Mouse (Mus musculus) subcutaneous adipose tissue, adult 2 months (tissue): ENCODE data around the gene Slc22a13. TPM values are rescaled to one million over a fixed set of nuclear protein-coding genes. Genes with fewer than 3 reads are reported as not detected.

ENCODE experiments used
- polyA plus RNA-seq: library from polyadenylated mRNA; depleted of rRNA; stranded (reverse); fragments of >200 nt; gene quantifications from 2 replicates; pipeline ENCODE4 v1.2.3, GENCODE M21; 2012; ENCODE audit warnings: low replicate concordance; rRNA removed

Slc22a13 gene
- polyA plus RNA-seq: 0.14 TPM in 1 of 2 replicates, not detected in the other

GRCm38 (mm10) chr9:119208998-119209397, at the start of gene Slc22a13:
TSS of gene Slc22a13 (minus strand) at chr9:119209098.

DNA sequence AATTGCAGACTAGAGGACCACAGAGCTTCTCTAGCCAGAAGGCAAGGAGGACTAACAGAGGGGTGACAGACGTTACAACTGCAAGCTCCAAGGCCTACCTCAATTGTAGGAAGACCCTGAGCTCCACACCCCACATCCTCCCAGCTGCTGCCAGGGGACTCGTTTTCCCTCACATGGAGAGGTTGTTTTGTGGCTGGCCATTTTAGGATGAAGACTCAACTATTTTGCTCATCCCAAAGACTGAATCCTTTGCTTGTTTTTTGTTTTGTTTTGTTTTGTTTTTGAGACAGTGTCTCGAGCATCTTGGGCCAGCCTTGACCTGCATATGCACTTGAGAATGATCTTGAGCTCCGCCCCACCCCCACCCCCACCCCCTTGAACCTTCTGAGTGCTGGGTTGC, 50.0 kb downstream of the Slc22a13 start, which contains the start of gene Gm47289:
Gene Gm47289 (plus strand): TSS at position 301 of the 400 bp plus-strand sequence.

DNA sequence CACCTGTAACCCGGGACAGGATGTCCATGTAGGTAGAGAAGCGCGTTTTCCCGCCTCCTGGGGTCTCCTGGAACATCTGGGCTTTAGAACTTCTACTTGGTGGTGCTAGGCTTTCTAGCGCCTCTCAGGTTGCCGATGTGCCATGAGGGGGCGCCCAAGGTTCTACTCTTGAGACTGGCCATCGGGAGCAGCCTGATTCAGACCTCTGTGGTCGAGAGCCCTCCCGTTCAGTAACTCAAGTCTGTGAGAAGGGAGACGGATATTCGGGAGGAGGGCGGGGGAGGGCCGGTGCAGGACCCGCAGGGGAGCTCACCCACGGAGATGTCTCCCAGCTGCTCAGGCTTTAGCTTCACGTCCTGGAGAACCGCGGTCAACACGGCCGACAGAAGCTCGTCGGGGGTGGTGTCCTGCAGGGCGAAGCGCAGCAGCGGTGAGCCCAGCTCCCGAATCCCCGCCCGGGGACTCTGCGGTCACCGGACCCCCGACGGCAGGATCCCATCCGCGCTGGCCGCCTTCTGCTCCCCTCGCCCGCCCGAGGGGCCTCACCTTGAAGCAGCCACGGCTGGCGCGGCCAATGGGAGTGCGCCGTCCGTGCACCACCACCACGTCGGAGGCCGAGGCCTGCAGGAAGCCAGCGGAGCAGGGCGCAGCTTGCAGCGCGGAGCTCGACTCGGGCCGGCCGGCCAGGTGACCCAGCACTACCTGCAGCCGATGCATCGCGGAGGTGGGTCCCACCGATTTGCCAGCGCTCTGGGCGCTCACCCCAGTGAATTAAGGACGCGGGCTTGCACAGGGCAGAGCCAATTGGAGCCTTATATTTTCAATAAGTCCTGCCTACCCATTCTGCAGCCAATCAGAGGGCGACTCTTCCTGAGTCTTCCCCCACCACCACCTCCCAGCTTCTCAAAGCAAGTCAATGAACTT, 52.4 kb downstream of the Slc22a13 start, which contains the start of gene Acaa1b:
Gene Acaa1b (minus strand): TSS at position 816 of the 924 bp plus-strand sequence.

Other genes with a start within 250 kb of the Slc22a13 start
- gene Vill, start 156.3 kb downstream of the Slc22a13 start, polyA plus RNA-seq: 13.7 and 30.4 TPM in 2 replicates
- 44.1 and 49.9 TPM in 2 replicates for gene Plcd1, start 115.6 kb downstream of the Slc22a13 start, polyA plus RNA-seq
- gene Dlec1, start 106.6 kb downstream of the Slc22a13 start, polyA plus RNA-seq: 1.2 and 2.5 TPM in 2 replicates
- 45.7 and 125 TPM in 2 replicates for gene Acaa1b, start 52.0 kb downstream of the Slc22a13 start, polyA plus RNA-seq
- gene Gm47289, start 49.9 kb downstream of the Slc22a13 start, polyA plus RNA-seq: 0.04 and 0.07 TPM in 2 replicates
- gene Oxsr1, start 113.3 kb upstream of the Slc22a13 start, polyA plus RNA-seq: 24.4 and 25.7 TPM in 2 replicates
- 242 and 279 TPM in 2 replicates for gene Acaa1a, start 130.6 kb upstream of the Slc22a13 start, polyA plus RNA-seq
- 25.4 and 38.4 TPM in 2 replicates for gene Myd88, start 132.3 kb upstream of the Slc22a13 start, polyA plus RNA-seq
- gene Xylb, start 148.3 kb upstream of the Slc22a13 start, polyA plus RNA-seq: 1.8 and 4.5 TPM in 2 replicates
- gene Slc22a14, start 156.5 kb upstream of the Slc22a13 start, polyA plus RNA-seq: 0.57 and 1.4 TPM in 2 replicates
- gene Acvr2b, start 193.0 kb upstream of the Slc22a13 start, polyA plus RNA-seq: 4.0 and 6.7 TPM in 2 replicates
- gene Exog, start 235.8 kb upstream of the Slc22a13 start, polyA plus RNA-seq: 4.2 and 6.3 TPM in 2 replicates